Mouse (Mus musculus) kidney, adult 2 months (tissue): Measurements from ENCODE around the gene Rps6kc1.

ENCODE experiments used
- CTCF ChIP-seq: fragments of 200-500 bp; conservative IDR thresholded peaks from 2 replicates; pipeline ENCODE4 v1.5.1; 2011; ENCODE audit warnings: low read depth, mild to moderate bottlenecking, control low read depth, low read length, moderate library complexity, mixed read lengths; ENCODE audit not compliant: insufficient read depth, insufficient read length
- POLR2A ChIP-seq: fragments of 200-500 bp; IDR thresholded peaks from one replicate; pipeline ENCODE4 v1.6.1; 2011; ENCODE audit warnings: low read depth, low read length, control low read depth

DNA sequence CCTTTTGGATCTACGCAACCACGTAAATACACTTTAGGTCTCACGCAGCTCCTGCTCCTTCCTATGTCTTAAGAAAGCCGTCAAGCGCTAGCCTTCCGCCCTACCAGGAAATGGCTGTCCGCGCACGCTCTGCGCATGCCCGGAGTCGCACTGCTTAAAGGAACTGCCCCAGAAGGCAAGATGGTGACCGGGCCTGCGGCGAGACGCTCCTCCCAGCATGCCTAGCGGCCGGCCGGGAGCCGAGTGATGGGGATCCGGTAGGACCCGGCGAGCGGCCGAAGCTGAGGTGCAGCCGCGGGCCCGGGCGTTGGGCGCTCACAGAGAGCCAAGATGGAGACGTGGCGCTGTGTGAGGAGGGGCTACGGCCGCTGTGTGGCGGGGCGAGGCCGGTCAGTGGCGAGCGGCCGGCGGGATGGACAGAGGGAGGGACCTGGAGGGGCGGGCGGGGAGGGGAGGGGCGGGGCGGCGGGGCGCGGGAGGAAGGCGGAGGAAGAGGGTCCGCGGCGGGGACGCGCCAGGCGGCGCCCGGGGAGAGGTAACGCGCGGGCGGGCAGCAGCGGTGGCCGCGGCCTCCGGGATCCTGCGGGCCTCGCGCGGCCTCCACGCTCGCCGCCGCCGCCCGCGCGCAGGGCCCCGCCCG lies 16.9 kb upstream of the Rps6kc1 start:
- TF ChIP-seq POLR2A (peak; percentile 63), CTCF (no peak)
